Mouse (Mus musculus) midbrain, embryonic 10.5 days (tissue): Measurements from ENCODE around the gene Fam120a. TPM values are rescaled to one million over a fixed set of nuclear protein-coding genes. Genes with fewer than 3 reads are reported as not detected.

Source experiments
- DNase-seq: peaks from one replicate; pipeline ENCODE4 v3.0.0-alpha.2; 2017; ENCODE audit warnings: low spot score
- H3K27ac ChIP-seq: fragments of 300-500 bp; sonication (generic); replicated peaks from 2 replicates; pipeline ENCODE4 v1.5.1; 2016; ENCODE audit warnings: mild to moderate bottlenecking
- H3K27me3 ChIP-seq: fragments of 300-500 bp; sonication (generic); 2 replicates; pipeline ENCODE4 v1.6.1; 2016; ENCODE audit warnings: low read depth, mild to moderate bottlenecking; ENCODE audit not compliant: poor library complexity, severe bottlenecking
- H3K36me3 ChIP-seq: fragments of 300-500 bp; sonication (generic); 2 replicates; pipeline ENCODE4 v1.6.1; 2016; ENCODE audit warnings: mild to moderate bottlenecking, moderate library complexity
- H3K4me1 ChIP-seq: fragments of 300-500 bp; sonication (generic); 2 replicates; pipeline ENCODE4 v1.6.1; 2016
- H3K4me3 ChIP-seq: fragments of 300-500 bp; sonication (generic); 2 replicates; pipeline ENCODE4 v1.5.1; 2016; ENCODE audit warnings: mild to moderate bottlenecking, moderate library complexity
- H3K9me3 ChIP-seq: fragments of 300-500 bp; sonication (generic); replicated peaks from 2 replicates; pipeline ENCODE4 v1.6.1; 2016; ENCODE audit warnings: mild to moderate bottlenecking
- WGBS: fragments of 180-500 bp; shearing (Covaris S2); methylation state at CpG from one replicate; pipeline ENCODE4 v1.1.7; 2016; 5-methylcytosine and 5-hydroxymethylcytosine counted together
- polyA plus RNA-seq: library from polyadenylated mRNA; unstranded; fragments of >200 nt; fragmentation: Nextera tagmentation; extraction: Ambion mirVana; gene quantifications from 2 replicates; pipeline ENCODE4 v1.2.1, GENCODE M21; 2016

The Fam120a gene
- polyA plus RNA-seq, 1 experiment from 2014 or later = 14.0 TPM

GRCm38 (mm10) chr13:48857246-48857932 is 110.4 kb downstream of the Fam120a start:
- no peaks in the 10 kb centered on the region for H3K27me3 ChIP-seq
- H3K36me3 ChIP-seq = peaks cover 5% of the 10 kb centered on the region
- H3K9me3 ChIP-seq = peaks cover 4% of the 10 kb centered on the region; the same call in 1 of the 2 replicates
- no peak for DNase-seq
- 58% methylated on average over 7 of the region's 7 CpGs for WGBS
- H3K27ac ChIP-seq = peak overlapping the region; percentile 67
- peaks cover 78% of the 10 kb centered on the region for H3K4me1 ChIP-seq
- no peak overlapping the region for H3K4me3 ChIP-seq

DNA sequence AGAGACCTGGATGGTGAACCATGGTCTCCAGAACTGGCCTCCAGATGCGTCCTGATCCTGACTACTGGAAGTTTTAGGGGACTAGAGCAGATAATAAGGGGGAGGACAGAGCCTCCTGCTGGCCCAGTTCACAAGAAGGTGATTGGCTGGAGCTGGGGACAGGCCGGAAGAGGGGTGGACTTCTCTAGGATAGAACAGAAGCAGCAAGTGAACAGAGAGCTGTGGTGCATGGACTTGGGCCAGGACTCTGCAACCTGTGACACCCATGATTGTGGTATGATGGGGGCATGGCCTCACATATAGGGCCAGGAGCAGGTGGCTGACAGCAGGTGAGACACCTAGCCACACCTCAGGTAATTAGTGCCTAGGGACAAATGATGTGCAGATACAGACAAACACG is 113.9 kb downstream of the Fam120a start:
- Histone ChIP-seq H3K27ac (peak overlapping the region; percentile 49; the same call in 1 of the 2 replicates), H3K27me3 (no peaks in the 10 kb centered on the region), H3K4me3 (no peak overlapping the region), H3K4me1 (peaks cover 92% of the 10 kb centered on the region), H3K36me3 (no peaks in the 10 kb centered on the region), H3K9me3 (no peaks in the 10 kb centered on the region)
- 57% methylated on average over 3 of the region's 3 CpGs for WGBS
- DNase-seq = no peak

DNA sequence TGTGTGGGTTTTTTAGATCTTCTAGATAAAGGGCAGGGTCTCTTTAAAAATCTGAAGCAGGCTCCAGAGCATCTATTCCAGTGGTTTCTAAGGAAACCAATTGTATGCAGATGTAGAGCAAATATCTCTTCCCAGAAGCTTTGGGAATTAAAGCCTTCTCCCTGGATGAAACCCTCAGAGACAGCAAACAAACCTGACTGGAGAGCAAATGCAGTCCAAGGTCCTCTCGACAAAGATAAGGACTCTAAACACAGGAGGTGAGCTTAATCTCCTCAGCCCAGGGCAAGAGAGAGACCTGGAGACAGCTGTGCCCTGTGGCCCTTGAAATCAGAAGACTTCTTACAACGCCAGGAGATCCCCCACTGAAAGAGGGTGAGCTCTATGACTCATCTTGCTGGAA is 114.3 kb downstream of the Fam120a start:
- no peak for DNase-seq
- no peaks in the 10 kb centered on the region for H3K9me3 ChIP-seq
- WGBS = 12% methylated on average over 2 of the region's 2 CpGs
- H3K27me3 ChIP-seq = no peaks in the 10 kb centered on the region
- H3K4me3 ChIP-seq = no peak overlapping the region
- H3K4me1 ChIP-seq = peaks cover 91% of the 10 kb centered on the region
- H3K27ac ChIP-seq = peak overlapping the region; percentile 49; the same call in 1 of the 2 replicates
- peaks cover 4% of the 10 kb centered on the region; the same call in 1 of the 2 replicates for H3K36me3 ChIP-seq

DNA sequence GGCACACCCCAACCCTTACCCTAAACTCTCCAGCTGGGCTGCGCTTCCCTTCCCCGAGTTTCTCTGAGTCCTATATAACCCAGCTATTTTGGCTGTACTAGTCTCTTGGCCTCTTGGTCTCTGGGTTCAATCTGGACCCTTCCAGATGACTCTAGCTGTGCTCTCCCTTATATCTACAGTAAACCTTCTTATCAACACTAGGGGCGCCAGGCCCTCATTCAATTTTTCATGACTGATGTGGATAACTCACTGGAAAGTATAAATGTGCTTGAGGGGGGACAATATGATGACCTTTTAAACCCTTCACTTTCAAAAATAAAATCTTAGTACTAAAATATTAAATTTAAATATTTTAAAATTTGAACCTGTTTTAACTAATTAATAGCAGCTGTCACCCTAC is 115.0 kb downstream of the Fam120a start:
- peaks cover 7% of the 10 kb centered on the region; the same call in 1 of the 2 replicates for H3K36me3 ChIP-seq
- no peak for DNase-seq
- H3K4me3 ChIP-seq = no peak overlapping the region
- no peaks in the 10 kb centered on the region for H3K27me3 ChIP-seq
- 74% methylated on average over 3 of the region's 3 CpGs for WGBS
- H3K4me1 ChIP-seq = peaks cover 88% of the 10 kb centered on the region
- 0 out of 2 replicates have a peak overlapping the region, but pooled peaks have one; percentile 49 for H3K27ac ChIP-seq
- no peaks in the 10 kb centered on the region for H3K9me3 ChIP-seq

GRCm38 (mm10) chr13:48851719-48852118 is 116.1 kb downstream of the Fam120a start:
- no peak overlapping the region for H3K4me3 ChIP-seq
- peaks cover 7% of the 10 kb centered on the region; the same call in 1 of the 2 replicates for H3K36me3 ChIP-seq
- H3K27me3 ChIP-seq = no peaks in the 10 kb centered on the region
- 0 out of 2 replicates have a peak overlapping the region, but pooled peaks have one; percentile 49 for H3K27ac ChIP-seq
- no peaks in the 10 kb centered on the region for H3K9me3 ChIP-seq
- DNase-seq = no peak
- 88% methylated on average over 5 of the region's 5 CpGs for WGBS
- H3K4me1 ChIP-seq = peaks cover 77% of the 10 kb centered on the region

DNA sequence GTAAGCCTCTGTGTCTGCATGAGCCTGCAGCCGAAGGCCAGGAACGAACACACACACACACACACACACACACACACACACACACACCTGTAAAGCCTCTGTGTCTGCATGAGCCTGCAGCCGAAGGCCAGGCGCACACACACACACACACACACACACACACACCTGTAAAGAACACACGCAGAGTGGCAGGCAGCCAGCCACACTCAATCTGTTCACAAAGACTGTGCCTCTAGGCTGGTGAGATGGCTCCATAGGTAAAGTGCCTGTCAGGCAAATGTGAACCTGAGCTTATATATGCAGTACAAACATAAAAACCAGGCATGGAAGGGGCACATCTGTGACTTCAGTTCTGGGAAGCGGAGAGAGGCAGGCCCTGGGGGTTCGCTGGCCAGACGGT is 117.0 kb downstream of the Fam120a start:
- Histone ChIP-seq H3K4me1 (peaks cover 68% of the 10 kb centered on the region), H3K36me3 (peaks cover 7% of the 10 kb centered on the region; the same call in 1 of the 2 replicates), H3K4me3 (no peak overlapping the region), H3K27ac (no peak overlapping the region), H3K9me3 (no peaks in the 10 kb centered on the region), H3K27me3 (no peaks in the 10 kb centered on the region)
- 85% methylated on average over 8 of the region's 8 CpGs for WGBS
- no peak for DNase-seq

DNA sequence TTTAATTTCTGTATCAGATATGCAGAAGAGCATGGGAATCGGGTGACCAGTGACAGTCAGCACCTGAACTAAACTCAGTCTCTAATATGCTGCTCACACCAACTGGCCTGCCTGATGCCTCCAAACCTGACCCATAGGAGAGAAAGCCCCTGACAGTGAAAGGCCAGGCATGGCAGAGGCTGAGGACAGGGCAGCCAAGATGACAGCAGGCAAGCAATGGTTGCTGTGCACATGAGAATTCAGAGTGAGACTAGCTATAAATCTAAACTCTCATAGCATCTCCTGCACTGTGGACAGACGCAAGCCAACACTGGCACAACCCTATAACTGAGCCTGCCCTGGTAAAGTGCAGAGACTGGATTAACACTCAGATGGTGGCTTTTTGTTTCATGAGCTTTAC is 117.5 kb downstream of the Fam120a start:
- no peak for DNase-seq
- no peak overlapping the region for H3K27ac ChIP-seq
- H3K4me3 ChIP-seq = no peak overlapping the region
- 83% methylated on average over 2 of the region's 2 CpGs for WGBS
- no peaks in the 10 kb centered on the region for H3K27me3 ChIP-seq
- H3K4me1 ChIP-seq = peaks cover 63% of the 10 kb centered on the region
- H3K9me3 ChIP-seq = no peaks in the 10 kb centered on the region
- H3K36me3 ChIP-seq = peaks cover 7% of the 10 kb centered on the region; the same call in 1 of the 2 replicates

DNA sequence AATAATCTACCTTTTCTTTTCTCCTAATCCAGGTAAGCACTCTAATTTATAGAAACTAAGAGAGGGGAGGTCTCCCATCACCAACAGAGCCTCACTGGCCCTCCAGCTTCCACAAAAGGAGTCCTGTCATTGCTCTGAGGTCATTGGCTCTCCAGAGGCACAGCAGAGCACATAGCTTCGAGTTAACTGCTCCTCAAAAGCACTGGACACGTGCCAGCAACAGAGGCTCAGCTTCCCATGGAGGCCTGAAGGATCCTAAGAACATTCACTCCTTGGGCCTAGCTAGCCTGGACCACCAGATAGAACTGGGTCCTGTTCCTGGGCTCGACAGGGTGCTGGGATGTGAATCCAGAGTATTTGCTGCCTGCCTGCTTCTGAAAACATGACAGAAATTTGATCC is 118.7 kb downstream of the Fam120a start:
- no peak overlapping the region for H3K4me3 ChIP-seq
- H3K27ac ChIP-seq = no peak overlapping the region
- no peaks in the 10 kb centered on the region for H3K9me3 ChIP-seq
- no peaks in the 10 kb centered on the region for H3K27me3 ChIP-seq
- DNase-seq = no peak
- 61% methylated on average over 3 of the region's 3 CpGs for WGBS
- peaks cover 53% of the 10 kb centered on the region for H3K4me1 ChIP-seq
- H3K36me3 ChIP-seq = peaks cover 7% of the 10 kb centered on the region; the same call in 1 of the 2 replicates

DNA sequence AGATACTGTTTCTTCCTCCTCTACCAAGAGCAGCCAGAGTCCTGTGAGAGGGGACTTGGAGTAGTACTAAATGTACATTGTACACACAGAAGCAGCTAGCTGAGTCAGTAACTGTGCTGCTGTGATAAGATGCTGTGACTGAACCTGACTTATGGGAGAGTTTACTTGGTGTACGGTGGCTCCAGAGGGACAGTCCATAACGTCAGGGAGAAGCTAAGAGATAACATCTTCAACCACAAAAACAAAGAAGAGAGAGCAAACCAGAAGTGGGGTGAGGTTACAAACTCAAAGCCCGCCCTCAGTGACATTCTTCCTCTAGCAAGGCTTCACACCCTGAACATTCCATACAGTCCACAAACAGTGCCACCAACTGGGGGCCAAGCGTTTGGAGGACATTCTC is 122.5 kb downstream of the Fam120a start:
- DNase-seq = no peak
- Histone ChIP-seq H3K9me3 (no peaks in the 10 kb centered on the region), H3K27me3 (no peaks in the 10 kb centered on the region), H3K4me1 (peaks cover 25% of the 10 kb centered on the region), H3K4me3 (no peak overlapping the region), H3K36me3 (peaks cover 14% of the 10 kb centered on the region), H3K27ac (no peak overlapping the region)
- WGBS = 80% methylated on average over 4 of the region's 4 CpGs

- WGBS = 87% methylated on average over 1 of the region's 1 CpGs
- Histone ChIP-seq H3K9me3 (no peaks in the 10 kb centered on the region), H3K4me1 (peaks cover 15% of the 10 kb centered on the region), H3K27ac (no peak overlapping the region), H3K36me3 (peaks cover 12% of the 10 kb centered on the region), H3K27me3 (no peaks in the 10 kb centered on the region), H3K4me3 (no peak overlapping the region)
- no peak for DNase-seq
Measured at GRCm38 (mm10) chr13:48843530-48843929, 124.3 kb downstream of the Fam120a start.

DNA sequence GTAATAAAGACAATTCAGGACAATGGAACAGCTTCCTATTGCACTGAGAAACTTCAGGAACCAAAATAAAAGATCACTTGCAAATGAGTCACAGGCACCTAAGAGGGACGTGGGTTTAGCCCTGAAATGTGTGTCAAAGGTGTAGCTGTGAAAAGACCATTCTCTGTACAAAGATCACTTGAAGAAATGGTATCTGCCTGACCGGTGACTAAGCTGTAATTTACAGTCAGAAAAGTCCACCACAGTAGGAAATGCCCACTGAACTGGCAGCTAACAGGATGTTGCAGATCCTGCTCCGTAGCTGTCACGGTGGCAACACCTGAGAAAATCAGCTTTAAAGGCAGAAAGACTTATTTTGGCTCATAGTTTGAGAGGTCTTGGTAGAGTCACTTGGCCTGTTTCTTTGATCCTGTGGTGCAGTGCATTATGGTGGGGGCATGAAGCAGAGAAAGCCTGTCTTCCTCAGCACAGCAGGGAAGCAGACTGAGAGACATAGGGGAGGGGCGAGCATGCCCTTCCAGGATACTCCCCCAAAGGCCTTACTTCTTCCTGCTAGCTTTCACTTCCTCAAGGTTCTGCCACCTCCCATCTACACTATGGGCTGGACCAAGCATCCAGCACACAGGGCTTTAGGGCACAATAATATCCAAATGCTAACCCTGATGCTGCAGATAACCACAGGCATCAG is 125.8 kb downstream of the Fam120a start:
- WGBS = 78% methylated on average over 5 of the region's 5 CpGs
- peaks cover 9% of the 10 kb centered on the region for H3K36me3 ChIP-seq
- peaks cover 11% of the 10 kb centered on the region for H3K4me1 ChIP-seq
- no peak overlapping the region for H3K27ac ChIP-seq
- no peaks in the 10 kb centered on the region for H3K9me3 ChIP-seq
- no peaks in the 10 kb centered on the region for H3K27me3 ChIP-seq
- no peak overlapping the region for H3K4me3 ChIP-seq
- no peak for DNase-seq

GRCm38 (mm10) chr13:48838284-48838683 is 129.5 kb downstream of the Fam120a start:
- Histone ChIP-seq H3K27me3 (no peaks in the 10 kb centered on the region), H3K27ac (no peak overlapping the region), H3K9me3 (no peaks in the 10 kb centered on the region), H3K4me1 (peaks cover 7% of the 10 kb centered on the region), H3K4me3 (no peak overlapping the region), H3K36me3 (peaks cover 29% of the 10 kb centered on the region)
- no peak for DNase-seq
- WGBS = 90% methylated on average over 2 of the region's 2 CpGs

- H3K36me3 ChIP-seq = peaks cover 36% of the 10 kb centered on the region
- peaks cover 6% of the 10 kb centered on the region for H3K4me1 ChIP-seq
- DNase-seq = no peak
- WGBS = 90% methylated on average over 6 of the region's 6 CpGs
- H3K9me3 ChIP-seq = no peaks in the 10 kb centered on the region
- H3K27me3 ChIP-seq = no peaks in the 10 kb centered on the region
- H3K27ac ChIP-seq = no peak overlapping the region
- no peak overlapping the region for H3K4me3 ChIP-seq
Measured at GRCm38 (mm10) chr13:48837537-48837936, 130.3 kb downstream of the Fam120a start.
